Mouse (Mus musculus) thymus, adult 2 months (tissue): ENCODE data around the gene Tex12. TPM values are rescaled to one million over a fixed set of nuclear protein-coding genes. Genes with fewer than 3 reads are reported as not detected.
A peak's percentile ranks its signal among the peaks of the same experiment; 100 is the strongest.

Source experiments
- DNase-seq: peaks from one replicate; pipeline ENCODE4 v3.0.0; 2021
- H3K27ac ChIP-seq: fragments of 200-500 bp; 2 replicates; pipeline ENCODE4 v1.5.1; 2012; ENCODE audit warnings: low read length, control low read depth; ENCODE audit not compliant: control insufficient read depth, insufficient read depth
- H3K27me3 ChIP-seq: fragments of 200-500 bp; 2 replicates; pipeline ENCODE4 v1.6.1; 2012; ENCODE audit warnings: mild to moderate bottlenecking, low read length, moderate library complexity, mixed read lengths; ENCODE audit not compliant: control insufficient read depth, insufficient read depth
- H3K36me3 ChIP-seq: fragments of 200-500 bp; 2 replicates; pipeline ENCODE4 v1.6.1; 2012; ENCODE audit warnings: mild to moderate bottlenecking, low read length, moderate library complexity; ENCODE audit not compliant: control insufficient read depth, insufficient read depth
- H3K4me1 ChIP-seq: fragments of 200-500 bp; replicated peaks from 2 replicates; pipeline ENCODE4 v1.6.1; 2012; ENCODE audit warnings: low read length; ENCODE audit not compliant: control insufficient read depth, insufficient read depth
- H3K4me3 ChIP-seq: fragments of 200-500 bp; 2 replicates; pipeline ENCODE4 v1.5.1; 2012; ENCODE audit warnings: mild to moderate bottlenecking, low read length, control low read depth, moderate library complexity; ENCODE audit not compliant: control insufficient read depth, insufficient read depth
- CTCF ChIP-seq: fragments of 200-500 bp; IDR thresholded peaks from 2 replicates; pipeline ENCODE4 v1.5.1; 2012; ENCODE audit warnings: mild to moderate bottlenecking, control low read depth, low read length, moderate library complexity, borderline replicate concordance; ENCODE audit not compliant: control insufficient read depth, poor library complexity, insufficient read depth; ENCODE audit errors: extremely low read depth
- POLR2A ChIP-seq: fragments of 200-500 bp; IDR thresholded peaks from 2 replicates; pipeline ENCODE4 v1.6.1; 2012; ENCODE audit warnings: mild to moderate bottlenecking, low read length, control low read depth, moderate library complexity; ENCODE audit not compliant: control insufficient read depth, poor library complexity, insufficient read depth; ENCODE audit errors: extremely low read depth
- WGBS: fragments of 180-500 bp; shearing (Covaris S2); methylation state at CpG from one replicate; pipeline ENCODE4 v1.1.7; 2018; 5-methylcytosine and 5-hydroxymethylcytosine counted together
- polyA plus RNA-seq: library from polyadenylated mRNA; depleted of rRNA; stranded (reverse); fragments of >200 nt; gene quantifications from 2 replicates; pipeline ENCODE4 v1.2.3, GENCODE M21; 2012

The Tex12 gene
- polyA plus RNA-seq, 1 experiment, result not detected

GRCm38 (mm10) chr9:50580370-50580769 is 19.2 kb upstream of the Tex12 start:
- Histone ChIP-seq H3K4me1 (no peaks in the 10 kb centered on the region), H3K27me3 (no peaks in the 10 kb centered on the region), H3K27ac (no peak overlapping the region), H3K36me3 (no peaks in the 10 kb centered on the region), H3K4me3 (no peak overlapping the region)
- WGBS, result 90% methylated on average over 4 of the region's 4 CpGs
- no peak for DNase-seq
- TF ChIP-seq POLR2A (no peak), CTCF (no peak)

GRCm38 (mm10) chr9:50569599-50570525 is 8.7 kb upstream of the Tex12 start:
- no peak overlapping the region for H3K4me3 ChIP-seq
- DNase-seq, result no peak
- H3K27ac ChIP-seq, result no peak overlapping the region
- H3K27me3 ChIP-seq, result no peaks in the 10 kb centered on the region
- no peak for TF ChIP-seq POLR2A
- no peak for TF ChIP-seq CTCF
- 88% methylated on average over 10 of the region's 10 CpGs for WGBS
- H3K36me3 ChIP-seq, result no peaks in the 10 kb centered on the region
- H3K4me1 ChIP-seq, result no peaks in the 10 kb centered on the region

- H3K27me3 ChIP-seq, result no peaks in the 10 kb centered on the region
- TF ChIP-seq CTCF (no peak), POLR2A (no peak)
- no peak for DNase-seq
- no peak overlapping the region for H3K4me3 ChIP-seq
- WGBS, result 90% methylated on average over 2 of the region's 2 CpGs
- no peaks in the 10 kb centered on the region for H3K4me1 ChIP-seq
- H3K27ac ChIP-seq, result no peak overlapping the region
- H3K36me3 ChIP-seq, result no peaks in the 10 kb centered on the region
These were observed 6.8 kb upstream of the Tex12 start for GRCm38 (mm10) chr9:50567881-50568280.

GRCm38 (mm10) chr9:50567372-50567771 is 6.2 kb upstream of the Tex12 start:
- H3K36me3 ChIP-seq, result no peaks in the 10 kb centered on the region
- H3K27me3 ChIP-seq, result no peaks in the 10 kb centered on the region
- no peak overlapping the region for H3K27ac ChIP-seq
- TF ChIP-seq POLR2A, result no peak
- no peak for TF ChIP-seq CTCF
- no peaks in the 10 kb centered on the region for H3K4me1 ChIP-seq
- WGBS, result 89% methylated on average over 4 of the region's 4 CpGs
- DNase-seq, result no peak
- H3K4me3 ChIP-seq, result no peak overlapping the region

GRCm38 (mm10) chr9:50565940-50566339 is 4.8 kb upstream of the Tex12 start:
- Histone ChIP-seq H3K36me3 (no peaks in the 10 kb centered on the region), H3K4me3 (no peak overlapping the region), H3K4me1 (no peaks in the 10 kb centered on the region), H3K27me3 (no peaks in the 10 kb centered on the region), H3K27ac (no peak overlapping the region)
- no peak for DNase-seq
- WGBS, result 93% methylated on average over 4 of the region's 4 CpGs
- TF ChIP-seq POLR2A (no peak), CTCF (no peak)

GRCm38 (mm10) chr9:50565173-50565572 is 4.0 kb upstream of the Tex12 start:
- WGBS, result 71% methylated on average over 7 of the region's 7 CpGs
- Histone ChIP-seq H3K36me3 (no peaks in the 10 kb centered on the region), H3K27me3 (no peaks in the 10 kb centered on the region), H3K4me1 (no peaks in the 10 kb centered on the region), H3K27ac (no peak overlapping the region), H3K4me3 (no peak overlapping the region)
- no peak for DNase-seq
- no peak for TF ChIP-seq CTCF
- no peak for TF ChIP-seq POLR2A

GRCm38 (mm10) chr9:50561918-50562360 is 814 bp upstream of the Tex12 start:
- Histone ChIP-seq H3K27me3 (no peaks in the 10 kb centered on the region), H3K4me3 (no peak overlapping the region), H3K27ac (no peak overlapping the region), H3K4me1 (no peaks in the 10 kb centered on the region), H3K36me3 (no peaks in the 10 kb centered on the region)
- WGBS, result 95% methylated on average over 2 of the region's 2 CpGs
- DNase-seq, result no peak
- TF ChIP-seq POLR2A (no peak), CTCF (no peak)

- Histone ChIP-seq H3K27me3 (no peaks in the 10 kb centered on the region), H3K36me3 (no peaks in the 10 kb centered on the region), H3K27ac (peak within 1 kb of the TSS; percentile 33; the same call in 1 of the 2 replicates), H3K4me1 (peaks cover 6% of the 10 kb centered on the region), H3K4me3 (peak within 1 kb of the TSS; percentile 18)
- WGBS, result 72% methylated on average over 2 of the region's 2 CpGs
- TF ChIP-seq CTCF (no peak), POLR2A (no peak)
- no peak for DNase-seq
These were observed 6.1 kb downstream of the Tex12 start, which contains the start of gene Bco2 for GRCm38 (mm10) chr9:50555094-50555446. Bco2 (minus strand) TSS chr9:50555181.
